Mouse (Mus musculus) left cerebral cortex, postnatal 36 days (tissue): ENCODE data around the gene S100a1. TPM values are rescaled to one million over a fixed set of nuclear protein-coding genes. Genes with fewer than 3 reads are reported as not detected.
A peak's percentile ranks its signal among the peaks of the same experiment; 100 is the strongest.

Experiments used
- DNase-seq, 2 experiments: peaks; one replicate each; pipeline ENCODE4 v3.0.0; 2021 to 2022; ENCODE audit warnings: low spot score in 2 of 2, mixed read lengths in 1 of 2
- intact Hi-C: fragments of 180-260 bp; cut with DNase I; formaldehyde crosslinking; loops from one replicate; pipeline ENCODE4 v1.15.1; 2025
- total RNA-seq, 2 experiments: library from RNA; stranded (reverse); gene quantifications; 2 replicates each; pipeline ENCODE4 v1.2.3; 2021

Gene S100a1
- total RNA-seq, 2 experiments from 2014 or later = 118 to 137 TPM

GRCm38 (mm10) chr3:90512948-90513642 is 1.1 kb downstream of the S100a1 start:
- DNase-seq = no peak
- intact Hi-C loops = loop anchor here (5.0 kb wide), 1 partner anchor 139 kb away; the partner anchor contains the start of gene S100a7a

DNA sequence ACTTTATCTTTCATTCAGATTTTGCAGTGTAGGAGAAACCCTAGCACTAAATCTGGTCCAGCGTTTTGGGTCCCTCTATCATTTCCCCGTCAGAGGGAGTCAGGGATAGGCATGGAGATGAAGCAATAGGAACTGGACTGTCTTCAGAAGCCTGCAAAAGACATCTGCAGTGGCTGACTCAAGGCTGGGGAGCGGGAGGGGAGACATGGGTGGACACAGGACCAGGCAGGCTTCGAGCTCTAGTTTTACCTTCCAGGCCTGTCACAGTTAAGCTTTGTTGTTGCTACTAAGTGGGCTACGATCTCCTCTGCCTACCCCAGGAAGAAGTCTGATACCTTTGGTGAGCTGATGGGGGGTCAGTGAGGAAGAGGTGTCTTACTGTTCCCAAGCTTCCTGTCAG is 1.9 kb downstream of the S100a1 start:
- DNase-seq = no peak
- intact Hi-C loops = loop anchor here (5.0 kb wide), 1 partner anchor 140 kb away; the partner anchor contains the start of gene S100a7a

DNA sequence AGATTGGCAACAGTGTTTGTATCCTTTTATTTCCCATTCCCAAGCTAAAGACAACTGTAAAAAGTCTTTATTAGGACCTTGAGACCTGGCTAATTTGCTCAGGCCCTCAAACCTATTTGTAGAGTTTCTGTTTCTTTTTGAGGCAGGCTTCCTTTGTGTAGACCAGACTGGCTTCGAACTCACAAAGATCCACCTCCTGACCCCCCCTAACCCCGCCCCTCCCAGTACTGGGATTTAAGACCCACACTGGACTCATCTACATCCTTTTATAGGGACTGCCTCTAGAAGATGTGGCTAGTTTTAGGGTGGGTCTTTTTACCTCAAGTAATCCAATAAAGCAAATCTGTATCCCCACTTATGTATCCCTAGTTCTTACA is 4.5 kb downstream of the S100a1 start:
- intact Hi-C loops = loop anchor here (5.0 kb wide), 1 partner anchor 143 kb away; the partner anchor contains the start of gene S100a7a
- no peak for DNase-seq

GRCm38 (mm10) chr3:90508950-90509746 is 5.0 kb downstream of the S100a1 start, which contains the start of gene Chtop:
Gene Chtop (minus strand): TSS chr3:90509498.
- intact Hi-C loops = no loop called here
- peak; percentile 99 for DNase-seq

DNA sequence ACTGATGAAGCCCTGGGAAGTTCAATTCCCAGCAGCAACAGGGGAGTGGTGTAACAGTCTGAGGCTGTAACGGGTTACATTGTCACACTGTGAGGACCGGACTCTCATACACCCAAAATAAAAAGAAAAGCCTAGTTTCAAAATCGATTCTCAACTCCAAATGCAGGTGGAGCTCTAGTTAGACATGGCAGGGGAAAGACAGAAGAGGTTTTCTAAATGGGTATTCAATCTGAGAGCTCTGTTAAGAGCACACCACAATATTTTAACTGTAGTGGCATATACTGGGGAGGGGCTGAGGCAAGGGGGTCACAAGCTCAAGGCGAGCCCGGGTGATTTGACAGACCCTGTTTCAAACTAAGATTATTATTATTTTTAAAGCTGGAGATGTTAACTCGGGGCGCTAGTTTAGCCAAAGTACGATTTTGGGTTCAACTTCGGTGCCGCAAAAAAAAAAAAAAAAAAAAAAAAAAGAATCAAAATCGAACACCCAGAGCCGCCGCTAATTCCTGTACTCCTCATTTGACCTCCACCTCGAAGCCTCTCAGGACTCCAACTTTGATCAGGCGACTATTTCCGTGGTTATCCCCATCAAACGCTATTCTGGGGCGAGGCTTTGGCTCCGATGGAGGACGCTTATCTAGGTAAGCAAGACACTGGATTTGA is 5.8 kb downstream of the S100a1 start:
- intact Hi-C loops = no loop called here

DNA sequence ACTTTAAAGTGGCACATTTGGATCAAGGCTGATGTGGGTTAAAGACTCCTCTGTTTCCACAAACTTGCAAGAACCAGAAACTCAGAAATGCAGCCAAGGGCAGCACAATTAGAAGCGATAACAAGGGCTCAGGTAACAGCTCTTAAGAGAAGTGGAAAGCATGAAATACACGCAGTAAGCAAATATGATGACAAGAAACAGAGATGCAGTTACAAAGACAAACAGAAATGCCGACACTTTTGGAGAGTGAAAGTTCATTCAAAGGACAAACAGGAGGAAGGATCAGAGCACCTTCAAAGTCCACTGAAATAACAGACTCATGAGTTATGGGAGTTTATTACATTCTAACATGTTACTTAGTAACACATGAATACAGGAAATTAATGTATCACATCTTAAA is 7.8 kb downstream of the S100a1 start:
- intact Hi-C loops = no loop called here
- DNase-seq = no peak

More for the DNA sequence above, 5.8 kb downstream of the S100a1 start:
- DNase-seq = no peak

- DNase-seq = no peak
- intact Hi-C loops = no loop called here
These were observed 9.0 kb downstream of the S100a1 start for GRCm38 (mm10) chr3:90505216-90505615.

- no peak for DNase-seq
- intact Hi-C loops = loop anchor here (5.0 kb wide), 1 partner anchor 204 kb away; no protein-coding TSS in a partner anchor
These were observed 10.7 kb downstream of the S100a1 start for GRCm38 (mm10) chr3:90503444-90503843.

GRCm38 (mm10) chr3:90497597-90497996 is 16.6 kb downstream of the S100a1 start:
- intact Hi-C loops = no loop called here
- no peak for DNase-seq

DNA sequence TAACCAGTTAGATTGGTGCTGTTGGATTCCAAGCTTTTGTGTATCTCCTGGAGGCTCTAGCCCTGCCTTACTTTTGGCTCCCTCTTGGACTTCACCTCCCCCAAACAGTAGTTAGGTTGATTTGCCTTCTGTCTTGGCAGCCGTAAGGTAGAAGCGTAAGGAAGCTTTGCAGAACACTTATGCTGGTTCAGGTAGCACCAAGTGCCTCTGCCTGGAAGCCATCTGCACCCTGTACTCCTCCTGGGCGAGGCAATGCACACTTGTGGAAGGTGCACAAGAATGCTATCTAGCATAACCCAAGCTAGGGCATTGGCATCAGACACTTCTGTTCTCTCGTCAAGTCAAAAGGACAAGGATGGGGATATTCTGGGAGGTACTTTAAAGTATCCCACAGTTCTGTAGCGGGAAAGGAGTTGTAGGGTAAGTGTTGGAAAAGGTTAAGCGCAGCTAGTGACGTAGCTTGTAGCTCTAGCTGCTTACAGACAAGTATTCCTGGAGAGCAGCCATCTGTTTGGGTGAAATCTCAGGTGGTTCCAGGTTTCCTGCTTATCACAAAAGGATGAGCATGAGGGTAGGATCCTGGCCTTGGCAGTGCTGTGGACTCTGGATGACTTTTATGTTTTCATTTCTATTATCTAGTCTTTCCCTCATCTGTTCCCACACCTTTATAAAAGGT is 18.2 kb downstream of the S100a1 start:
- intact Hi-C loops = loop anchor here (2.0 kb wide), 1 partner anchor 157 kb away; no protein-coding TSS in a partner anchor
- no peak for DNase-seq

GRCm38 (mm10) chr3:90493831-90494540 is 20.2 kb downstream of the S100a1 start:
- intact Hi-C loops = loop anchor here (2.0 to 5.0 kb wide), 2 partner anchors 159 to 218 kb away; no protein-coding TSS in a partner anchor
- DNase-seq = no peak

- no peak for DNase-seq
- intact Hi-C loops = loop anchor here (5.0 kb wide), 1 partner anchor 221 kb away; no protein-coding TSS in a partner anchor
These were observed 22.8 kb downstream of the S100a1 start for GRCm38 (mm10) chr3:90491350-90491749.

GRCm38 (mm10) chr3:90490696-90491256 is 23.4 kb downstream of the S100a1 start, which contains the start of gene Snapin:
Gene Snapin (minus strand): TSS chr3:90491033.
- peak; percentile 93 to 96 for DNase-seq
- intact Hi-C loops = loop anchor here (5.0 kb wide), 1 partner anchor 222 kb away; no protein-coding TSS in a partner anchor

DNA sequence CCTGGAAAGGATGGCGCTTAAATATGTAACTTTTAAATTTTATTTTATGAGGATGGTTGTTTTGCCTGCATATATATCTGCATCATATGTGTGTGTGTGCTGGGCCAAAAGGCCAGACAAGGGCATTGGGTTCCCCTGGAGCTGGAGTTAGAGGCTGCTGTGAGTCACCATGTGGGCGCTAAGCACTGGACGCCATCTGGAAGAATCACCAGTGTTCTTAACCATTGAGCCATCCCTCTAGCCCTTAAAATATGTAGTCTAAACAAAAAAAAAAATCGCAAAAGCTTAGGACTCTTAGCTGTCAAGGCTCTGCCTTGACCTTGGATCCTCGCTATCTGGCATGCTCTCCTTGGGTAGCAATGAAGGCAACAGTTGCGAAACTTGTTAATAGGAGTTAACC is 25.6 kb downstream of the S100a1 start:
- intact Hi-C loops = no loop called here

GRCm38 (mm10) chr3:90486998-90487397 is 27.2 kb downstream of the S100a1 start:
- intact Hi-C loops = no loop called here
- no peak for DNase-seq

More for the DNA sequence above, 25.6 kb downstream of the S100a1 start:
- DNase-seq = no peak

GRCm38 (mm10) chr3:90475831-90476611 is 38.2 kb downstream of the S100a1 start, which contains the start of gene Ilf2:
Gene Ilf2 (plus strand): TSS chr3:90476126.
- peak; percentile 96 to 97 for DNase-seq
- intact Hi-C loops = no loop called here

- intact Hi-C loops = no loop called here
These were observed 38.9 kb downstream of the S100a1 start for GRCm38 (mm10) chr3:90475151-90475830.

More at GRCm38 (mm10) chr3:90475151-90475830, 38.9 kb downstream of the S100a1 start:
- DNase-seq = no peak
